Mouse (Mus musculus) brown adipose tissue, adult 24 weeks (tissue): ENCODE data around the gene Szrd1. TPM values are rescaled to one million over a fixed set of nuclear protein-coding genes. Genes with fewer than 3 reads are reported as not detected.

Experiments used
- H3K27ac ChIP-seq: fragments of 200-500 bp; replicated peaks from 2 replicates; pipeline ENCODE4 v1.5.1; 2012; ENCODE audit warnings: low read depth, mild to moderate bottlenecking, low read length
- H3K4me1 ChIP-seq: fragments of 200-500 bp; 2 replicates; pipeline ENCODE4 v1.6.1; 2012; ENCODE audit warnings: low read length, mixed read lengths; ENCODE audit not compliant: control insufficient read depth, insufficient read depth, insufficient read length
- H3K4me3 ChIP-seq: fragments of 200-500 bp; 2 replicates; pipeline ENCODE4 v1.5.1; 2012; ENCODE audit warnings: low read depth, mild to moderate bottlenecking, low read length, moderate library complexity; ENCODE audit not compliant: insufficient read depth
- polyA plus RNA-seq: library from polyadenylated mRNA; stranded (reverse); fragments of >200 nt; gene quantifications from 2 replicates; pipeline ENCODE4 v1.2.4, GENCODE M21; 2012; ENCODE audit not compliant: missing spikeins, insufficient read depth, insufficient read length

Gene Szrd1
- polyA plus RNA-seq, 1 experiment = 85.4 TPM

- Histone ChIP-seq H3K4me1 (peaks cover 5% of the 10 kb centered on the region), H3K4me3 (no peak overlapping the region), H3K27ac (no peak overlapping the region)
Observed at GRCm38 (mm10) chr4:141113831-141114230, 25.7 kb downstream of the Szrd1 start.

- Histone ChIP-seq H3K27ac (no peak overlapping the region), H3K4me1 (no peaks in the 10 kb centered on the region), H3K4me3 (no peak overlapping the region)
Observed at GRCm38 (mm10) chr4:141108196-141108732, 31.3 kb downstream of the Szrd1 start.

- Histone ChIP-seq H3K4me1 (no peaks in the 10 kb centered on the region), H3K27ac (no peak overlapping the region), H3K4me3 (no peak overlapping the region)
Observed at GRCm38 (mm10) chr4:141106526-141107183, 32.9 kb downstream of the Szrd1 start.

- H3K27ac ChIP-seq = no peak overlapping the region
- H3K4me3 ChIP-seq = no peak overlapping the region
- H3K4me1 ChIP-seq = no peaks in the 10 kb centered on the region
Observed at GRCm38 (mm10) chr4:141101855-141102254, 37.7 kb downstream of the Szrd1 start.

- H3K4me3 ChIP-seq = no peak overlapping the region
- H3K27ac ChIP-seq = no peak overlapping the region
- no peaks in the 10 kb centered on the region for H3K4me1 ChIP-seq
Observed at GRCm38 (mm10) chr4:141101291-141101690, 38.3 kb downstream of the Szrd1 start.

- Histone ChIP-seq H3K27ac (no peak overlapping the region), H3K4me3 (no peak overlapping the region), H3K4me1 (no peaks in the 10 kb centered on the region)
Observed at GRCm38 (mm10) chr4:141099956-141100355, 39.6 kb downstream of the Szrd1 start.

- no peak overlapping the region for H3K27ac ChIP-seq
- H3K4me1 ChIP-seq = no peaks in the 10 kb centered on the region
- no peak overlapping the region for H3K4me3 ChIP-seq
Observed at GRCm38 (mm10) chr4:141098935-141099334, 40.6 kb downstream of the Szrd1 start.

- Histone ChIP-seq H3K4me1 (no peaks in the 10 kb centered on the region), H3K4me3 (no peak overlapping the region)
Observed at GRCm38 (mm10) chr4:141096710-141097109, 42.9 kb downstream of the Szrd1 start.

GRCm38 (mm10) chr4:141095016-141095415, 44.6 kb downstream of the Szrd1 start:
- Histone ChIP-seq H3K4me3 (no peak overlapping the region), H3K4me1 (no peaks in the 10 kb centered on the region), H3K27ac (no peak overlapping the region)

More at GRCm38 (mm10) chr4:141096710-141097109, 42.9 kb downstream of the Szrd1 start:
- no peak overlapping the region for H3K27ac ChIP-seq

- H3K4me3 ChIP-seq = no peak overlapping the region
- no peaks in the 10 kb centered on the region for H3K4me1 ChIP-seq
- H3K27ac ChIP-seq = no peak overlapping the region
Observed at GRCm38 (mm10) chr4:141088714-141089113, 50.9 kb downstream of the Szrd1 start.

GRCm38 (mm10) chr4:141088033-141088432, 51.5 kb downstream of the Szrd1 start, which contains the start of gene Spata21:
TSS of gene Spata21 (plus strand) at chr4:141088333.
- no peaks in the 10 kb centered on the region for H3K4me1 ChIP-seq
- H3K27ac ChIP-seq = no peak within 1 kb of the TSS
- H3K4me3 ChIP-seq = no peak within 1 kb of the TSS

- Histone ChIP-seq H3K4me3 (no peak overlapping the region), H3K27ac (no peak overlapping the region), H3K4me1 (no peaks in the 10 kb centered on the region)
Observed at GRCm38 (mm10) chr4:141086862-141087261, 52.7 kb downstream of the Szrd1 start.

GRCm38 (mm10) chr4:141078510-141079137, 61.0 kb downstream of the Szrd1 start:
- H3K27ac ChIP-seq = no peak overlapping the region
- no peak overlapping the region for H3K4me3 ChIP-seq
- H3K4me1 ChIP-seq = peaks cover 13% of the 10 kb centered on the region

GRCm38 (mm10) chr4:141077681-141078509, 61.7 kb downstream of the Szrd1 start, which contains the start of gene Necap2:
TSS of gene Necap2 (minus strand) at chr4:141078357.
- Histone ChIP-seq H3K27ac (peak within 1 kb of the TSS; percentile 78), H3K4me3 (peak within 1 kb of the TSS; percentile 92), H3K4me1 (peaks cover 13% of the 10 kb centered on the region)
